Mouse (Mus musculus): ENCODE measurements around the gene Pou2af1. TPM values are rescaled to one million over a fixed set of nuclear protein-coding genes. Genes with fewer than 3 reads are reported as not detected.

The Pou2af1 gene
- total RNA-seq (2021) = 1 to 10 TPM in 1 of 2 experiments, under 1 TPM in 1; 0.72 to 5.1 TPM
- long read RNA-seq, experiment 1 = 0 reads
- long read RNA-seq, experiment 2, partial matches to known transcripts = 0 of 2 reads
- long read RNA-seq, experiment 2, other reads (novel, unspliced or antisense) = 2 of 2 reads

- DNase-seq = peak in 1 of 2 experiments; percentile 29
Observed at GRCm38 (mm10) chr9:51213023-51213728, at the start of gene Pou2af1. Pou2af1 (plus strand) TSS chr9:51213708.

GRCm38 (mm10) chr9:51163989-51164388 is 49.5 kb upstream of the Pou2af1 start:
- DNase-seq = no peak

- DNase-seq = no peak
Observed at GRCm38 (mm10) chr9:51165312-51166180, 48.0 kb upstream of the Pou2af1 start, which contains the start of gene Gm32742. Gm32742 (minus strand) TSS chr9:51165517.

GRCm38 (mm10) chr9:51167954-51168353 is 45.6 kb upstream of the Pou2af1 start:
- DNase-seq = no peak

- DNase-seq = no peak
Observed at GRCm38 (mm10) chr9:51168698-51169097, 44.8 kb upstream of the Pou2af1 start.

- DNase-seq = no peak
Observed at GRCm38 (mm10) chr9:51169133-51169532, 44.4 kb upstream of the Pou2af1 start.

GRCm38 (mm10) chr9:51170298-51170697 is 43.2 kb upstream of the Pou2af1 start:
- no peak for DNase-seq

- no peak for DNase-seq
Observed at GRCm38 (mm10) chr9:51174890-51175464, 38.5 kb upstream of the Pou2af1 start.

GRCm38 (mm10) chr9:51175722-51176121 is 37.8 kb upstream of the Pou2af1 start:
- no peak for DNase-seq

GRCm38 (mm10) chr9:51178297-51178696 is 35.2 kb upstream of the Pou2af1 start:
- no peak for DNase-seq

- DNase-seq = peak; percentile 7 to 25
Observed at GRCm38 (mm10) chr9:51180621-51181020, 32.9 kb upstream of the Pou2af1 start.

GRCm38 (mm10) chr9:51182716-51183710 is 30.5 kb upstream of the Pou2af1 start:
- peak in 1 of 2 experiments; percentile 14 for DNase-seq

GRCm38 (mm10) chr9:51185386-51185785 is 28.1 kb upstream of the Pou2af1 start:
- DNase-seq = no peak

- no peak for DNase-seq
Observed at GRCm38 (mm10) chr9:51185871-51186270, 27.6 kb upstream of the Pou2af1 start.

- no peak for DNase-seq
Observed at GRCm38 (mm10) chr9:51190655-51191054, 22.9 kb upstream of the Pou2af1 start.

GRCm38 (mm10) chr9:51194790-51195189 is 18.7 kb upstream of the Pou2af1 start:
- DNase-seq = no peak

- no peak for DNase-seq
Observed at GRCm38 (mm10) chr9:51208974-51209332, 4.6 kb upstream of the Pou2af1 start.

GRCm38 (mm10) chr9:51211191-51211590 is 2.3 kb upstream of the Pou2af1 start:
- no peak for DNase-seq

GRCm38 (mm10) chr9:51213729-51214237 is 275 bp downstream of the Pou2af1 start:
- DNase-seq = no peak

GRCm38 (mm10) chr9:51215311-51215710 is 1.8 kb downstream of the Pou2af1 start:
- DNase-seq = peak in 1 of 2 experiments; percentile 16

GRCm38 (mm10) chr9:51215949-51216348 is 2.4 kb downstream of the Pou2af1 start:
- DNase-seq = no peak
